Mouse (Mus musculus) left cerebral cortex, adult 18-20 months (tissue): ENCODE results near the gene Mapre3. TPM values are rescaled to one million over a fixed set of nuclear protein-coding genes. Genes with fewer than 3 reads are reported as not detected.

ENCODE experiments used
- DNase-seq, 2 experiments: peaks; one replicate each; pipeline ENCODE4 v3.0.0; 2021 to 2022; ENCODE audit warnings: low spot score in 2 of 2, mixed read lengths in 1 of 2
- long read RNA-seq, 2 experiments: library from polyadenylated mRNA; stranded (forward); transcript quantifications; one replicate each; pipeline ENCODE4 v2.0.0; 2021
- total RNA-seq, 2 experiments: library from RNA; stranded (reverse); gene quantifications; 2 replicates each; pipeline ENCODE4 v1.2.3; 2021

Mapre3 gene
- 100 to 1,000 TPM; 221 to 228 TPM for total RNA-seq
- long read RNA-seq, experiment 1, transcript Mapre3-203 (6 exons, 2,442 nt) = minor isoform, 6 of 360 reads
- long read RNA-seq, experiment 1, transcript Mapre3-202 (7 exons, 1,816 nt) = minor isoform, 81 of 360 reads
- long read RNA-seq, experiment 1, transcript Mapre3-204 (3 exons, 488 nt) = minor isoform, 11 of 360 reads
- long read RNA-seq, experiment 1, transcript Mapre3-201 (7 exons, 2,021 nt) = major isoform, 195 of 360 reads
- long read RNA-seq, experiment 1, partial matches to known transcripts = 34 of 360 reads
- long read RNA-seq, experiment 1, other reads (novel, unspliced or antisense) = 33 of 360 reads
- long read RNA-seq, experiment 2, transcript Mapre3-201 (7 exons, 2,021 nt) = major isoform, 127 of 203 reads
- long read RNA-seq, experiment 2, transcript Mapre3-202 (7 exons, 1,816 nt) = minor isoform, 42 of 203 reads
- long read RNA-seq, experiment 2, partial matches to known transcripts = 7 of 203 reads
- long read RNA-seq, experiment 2, other reads (novel, unspliced or antisense) = 24 of 203 reads

- peak; percentile 88 to 93 for DNase-seq
Observed at GRCm38 (mm10) chr5:30814424-30815119, at the start of gene Mapre3. TSS of gene Mapre3 (plus strand) at chr5:30814641.

GRCm38 (mm10) chr5:30765596-30766370, 48.7 kb upstream of the Mapre3 start:
- no peak for DNase-seq

GRCm38 (mm10) chr5:30768082-30768481, 46.4 kb upstream of the Mapre3 start:
- no peak for DNase-seq

- no peak for DNase-seq
Observed at GRCm38 (mm10) chr5:30768598-30768997, 45.8 kb upstream of the Mapre3 start.

GRCm38 (mm10) chr5:30769075-30769474, 45.4 kb upstream of the Mapre3 start:
- no peak for DNase-seq

GRCm38 (mm10) chr5:30774601-30775371, 39.7 kb upstream of the Mapre3 start:
- DNase-seq = peak; percentile 94 to 98

GRCm38 (mm10) chr5:30780699-30781098, 33.7 kb upstream of the Mapre3 start:
- no peak for DNase-seq

GRCm38 (mm10) chr5:30781147-30781546, 33.3 kb upstream of the Mapre3 start:
- no peak for DNase-seq

- no peak for DNase-seq
Observed at GRCm38 (mm10) chr5:30787381-30787780, 27.1 kb upstream of the Mapre3 start.

GRCm38 (mm10) chr5:30790047-30790446, 24.4 kb upstream of the Mapre3 start:
- DNase-seq = no peak

GRCm38 (mm10) chr5:30796125-30796524, 18.3 kb upstream of the Mapre3 start:
- peak; percentile 82 to 88 for DNase-seq

GRCm38 (mm10) chr5:30797482-30797881, 17.0 kb upstream of the Mapre3 start:
- DNase-seq = no peak

- DNase-seq = no peak
Observed at GRCm38 (mm10) chr5:30797982-30798381, 16.5 kb upstream of the Mapre3 start.

GRCm38 (mm10) chr5:30798965-30799364, 15.5 kb upstream of the Mapre3 start:
- DNase-seq = no peak

- no peak for DNase-seq
Observed at GRCm38 (mm10) chr5:30802724-30803467, 11.5 kb upstream of the Mapre3 start.

GRCm38 (mm10) chr5:30806106-30806505, 8.3 kb upstream of the Mapre3 start:
- peak; percentile 87 to 94 for DNase-seq

- no peak for DNase-seq
Observed at GRCm38 (mm10) chr5:30815120-30815465, 652 bp downstream of the Mapre3 start.

- DNase-seq = no peak
Observed at GRCm38 (mm10) chr5:30816261-30816791, 1.9 kb downstream of the Mapre3 start.

GRCm38 (mm10) chr5:30818758-30819309, 4.4 kb downstream of the Mapre3 start:
- peak in 1 of 2 experiments; percentile 21 for DNase-seq
